Mouse (Mus musculus) MEL (cell line): Measurements from ENCODE around the gene Kctd10. TPM values are rescaled to one million over a fixed set of nuclear protein-coding genes. Genes with fewer than 3 reads are reported as not detected.

Experiments used
- DNase-seq: peaks from one replicate; pipeline ENCODE4 v3.0.0; 2011; ENCODE audit warnings: low read depth, low spot score
- H3K27ac ChIP-seq: 2 replicates; pipeline ENCODE4 v1.5.1; 2012; ENCODE audit warnings: low read depth, mild to moderate bottlenecking, control low read depth, low read length, moderate library complexity; ENCODE audit not compliant: control insufficient read depth
- H3K27me3 ChIP-seq, 2 experiments: fragments of 150-350 bp in 1 of 2; sonication (generic) in 1 of 2; 2 replicates each; pipeline ENCODE4 v1.6.1; 2012; ENCODE audit warnings: low read length in 2 of 2, mild to moderate bottlenecking in 2 of 2, improper control_type of control experiment in 1 of 2, moderate library complexity in 1 of 2; ENCODE audit not compliant: insufficient read depth in 2 of 2, control insufficient read depth in 1 of 2
- H3K36me3 ChIP-seq, 2 experiments: 2 replicates each; pipeline ENCODE4 v1.6.1; 2012 to 2014; ENCODE audit warnings: low read length in 2 of 2, improper control_type of control experiment in 1 of 2, inconsistent platforms in 1 of 2, mild to moderate bottlenecking in 1 of 2; ENCODE audit not compliant: insufficient read depth in 2 of 2, control insufficient read depth in 1 of 2
- H3K4me1 ChIP-seq, 2 experiments: fragments of 150-350 bp in 1 of 2; sonication (generic) in 1 of 2; 2 replicates each; pipeline ENCODE4 v1.6.1; 2012; ENCODE audit warnings: low read length in 2 of 2, improper control_type of control experiment in 1 of 2, mild to moderate bottlenecking in 1 of 2; ENCODE audit not compliant: insufficient read depth in 2 of 2, control insufficient read depth in 1 of 2
- H3K4me3 ChIP-seq, 2 experiments: fragments of 150-350 bp in 1 of 2; sonication (generic) in 1 of 2; 2 replicates each; pipeline ENCODE4 v1.5.1; 2012; ENCODE audit warnings: low read depth in 2 of 2, low read length in 2 of 2, mild to moderate bottlenecking in 2 of 2, moderate library complexity in 2 of 2, control low read depth in 1 of 2, improper control_type of control experiment in 1 of 2; ENCODE audit not compliant: control insufficient read depth in 1 of 2, insufficient read depth in 1 of 2
- H3K79me2 ChIP-seq: 2 replicates; pipeline ENCODE4 v1.6.1; 2012; ENCODE audit warnings: mild to moderate bottlenecking, low read length, moderate library complexity; ENCODE audit not compliant: control insufficient read depth, poor library complexity, insufficient read depth
- H3K9ac ChIP-seq: 2 replicates; pipeline ENCODE4 v1.6.1; 2012; ENCODE audit warnings: low read depth, mild to moderate bottlenecking, control low read depth, low read length, moderate library complexity; ENCODE audit not compliant: control insufficient read depth, poor library complexity, severe bottlenecking
- H3K9me3 ChIP-seq: fragments of 150-350 bp; sonication (generic); replicated peaks from 2 replicates; pipeline ENCODE4 v1.6.1; 2012; ENCODE audit warnings: mild to moderate bottlenecking, low read length, improper control_type of control experiment, moderate library complexity; ENCODE audit not compliant: insufficient read depth
- BHLHE40 ChIP-seq: IDR thresholded peaks from 2 replicates; pipeline ENCODE4 v1.6.1; 2012; ENCODE audit warnings: low read depth, mild to moderate bottlenecking, inconsistent platforms, low read length, improper control_type of control experiment, borderline replicate concordance
- CHD1 ChIP-seq: IDR thresholded peaks from 2 replicates; pipeline ENCODE4 v1.6.1; 2012; ENCODE audit warnings: low read depth, mild to moderate bottlenecking, inconsistent platforms, low read length, improper control_type of control experiment
- CHD2 ChIP-seq: IDR thresholded peaks from 2 replicates; pipeline ENCODE4 v1.6.1; 2011; ENCODE audit warnings: low read length, improper control_type of control experiment
- ELF1 ChIP-seq: IDR thresholded peaks from 2 replicates; pipeline ENCODE4 v1.6.1; 2014; ENCODE audit warnings: low read depth, mild to moderate bottlenecking, inconsistent platforms, low read length, improper control_type of control experiment, moderate library complexity
- EP300 ChIP-seq, 2 experiments: IDR thresholded peaks; 2 replicates each; pipeline ENCODE4 v1.6.1; 2011; ENCODE audit warnings: improper control_type of control experiment in 2 of 2, low read length in 2 of 2, low read depth in 1 of 2, mild to moderate bottlenecking in 1 of 2
- ETS1 ChIP-seq: IDR thresholded peaks from 2 replicates; pipeline ENCODE4 v1.6.1; 2012; ENCODE audit warnings: low read depth, mild to moderate bottlenecking, inconsistent platforms, low read length, improper control_type of control experiment, moderate library complexity
- GABPA ChIP-seq: IDR thresholded peaks from 2 replicates; pipeline ENCODE4 v1.6.1; 2012; ENCODE audit warnings: low read depth, mild to moderate bottlenecking, inconsistent platforms, low read length, improper control_type of control experiment, moderate library complexity
- GATA1 ChIP-seq: IDR thresholded peaks from 2 replicates; pipeline ENCODE4 v1.6.1; 2011; ENCODE audit warnings: low read depth, low read length, improper control_type of control experiment
- HCFC1 ChIP-seq: IDR thresholded peaks from 2 replicates; pipeline ENCODE4 v1.6.1; 2012; ENCODE audit warnings: low read depth, mild to moderate bottlenecking, inconsistent platforms, low read length, improper control_type of control experiment, moderate library complexity
- JUND ChIP-seq: IDR thresholded peaks from 2 replicates; pipeline ENCODE4 v1.6.1; 2011; ENCODE audit warnings: low read depth, mild to moderate bottlenecking, improper control_type of control experiment, low read length
- KAT2A ChIP-seq: conservative IDR thresholded peaks from 2 replicates; pipeline ENCODE4 v1.6.1; 2012; ENCODE audit warnings: low read depth, low read length, improper control_type of control experiment, inconsistent platforms
- MAFK ChIP-seq: IDR thresholded peaks from 2 replicates; pipeline ENCODE4 v1.6.1; 2011; ENCODE audit warnings: low read depth, mild to moderate bottlenecking, low read length, improper control_type of control experiment, borderline replicate concordance
- MAX ChIP-seq: IDR thresholded peaks from 2 replicates; pipeline ENCODE4 v1.6.1; 2011; ENCODE audit warnings: low read length, improper control_type of control experiment
- MAZ ChIP-seq: IDR thresholded peaks from 2 replicates; pipeline ENCODE4 v1.6.1; 2012; ENCODE audit warnings: low read depth, mild to moderate bottlenecking, inconsistent platforms, low read length, improper control_type of control experiment
- MEF2A ChIP-seq: IDR thresholded peaks from 2 replicates; pipeline ENCODE4 v1.6.1; 2014; ENCODE audit warnings: low read depth, mild to moderate bottlenecking, inconsistent platforms, low read length, improper control_type of control experiment; ENCODE audit not compliant: poor library complexity, insufficient replicate concordance, severe bottlenecking; ENCODE audit errors: extremely low read depth
- MXI1 ChIP-seq: IDR thresholded peaks from 2 replicates; pipeline ENCODE4 v1.6.1; 2011; ENCODE audit warnings: mild to moderate bottlenecking, low read depth, low read length, improper control_type of control experiment
- MYB ChIP-seq: IDR thresholded peaks from 2 replicates; pipeline ENCODE4 v1.6.1; 2011; ENCODE audit warnings: mild to moderate bottlenecking, low read depth, low read length, improper control_type of control experiment
- MYC ChIP-seq: IDR thresholded peaks from 2 replicates; pipeline ENCODE4 v1.6.1; 2011; ENCODE audit warnings: low read depth, mild to moderate bottlenecking, low read length, improper control_type of control experiment, moderate library complexity
- NELFE ChIP-seq: IDR thresholded peaks from 2 replicates; pipeline ENCODE4 v1.6.1; 2011; ENCODE audit warnings: low read depth, low read length, improper control_type of control experiment
- NRF1 ChIP-seq: IDR thresholded peaks from 2 replicates; pipeline ENCODE4 v1.6.1; 2014; ENCODE audit warnings: low read depth, mild to moderate bottlenecking, inconsistent platforms, low read length, improper control_type of control experiment, moderate library complexity; ENCODE audit not compliant: poor library complexity, insufficient read depth, severe bottlenecking
- POLR2A ChIP-seq, 2 experiments: IDR thresholded peaks; 2 replicates each; pipeline ENCODE4 v1.6.1; 2011 to 2012; ENCODE audit warnings: low read length in 2 of 2, mild to moderate bottlenecking in 2 of 2, control low read depth in 1 of 2, improper control_type of control experiment in 1 of 2, low read depth in 1 of 2, moderate library complexity in 1 of 2; ENCODE audit not compliant: control insufficient read depth in 1 of 2, insufficient read depth in 1 of 2, poor library complexity in 1 of 2
- POLR2AphosphoS2 ChIP-seq: IDR thresholded peaks from 2 replicates; pipeline ENCODE4 v1.6.1; 2011; ENCODE audit warnings: low read length, improper control_type of control experiment
- POLR2AphosphoS5 ChIP-seq: IDR thresholded peaks from 2 replicates; pipeline ENCODE4 v1.6.1; 2012; ENCODE audit warnings: low read depth, borderline replicate concordance, mild to moderate bottlenecking, inconsistent platforms, low read length, moderate library complexity, mixed read lengths
- RAD21 ChIP-seq: IDR thresholded peaks from 2 replicates; pipeline ENCODE4 v1.6.1; 2011; ENCODE audit warnings: mild to moderate bottlenecking, low read depth, low read length, improper control_type of control experiment
- RCOR1 ChIP-seq: IDR thresholded peaks from 2 replicates; pipeline ENCODE4 v1.6.1; 2012; ENCODE audit warnings: low read depth, mild to moderate bottlenecking, inconsistent platforms, low read length, improper control_type of control experiment
- SIN3A ChIP-seq: IDR thresholded peaks from 2 replicates; pipeline ENCODE4 v1.6.1; 2012; ENCODE audit warnings: low read length, improper control_type of control experiment, inconsistent platforms
- SMC3 ChIP-seq: IDR thresholded peaks from 2 replicates; pipeline ENCODE4 v1.6.1; 2011; ENCODE audit warnings: low read depth, low read length, improper control_type of control experiment
- TAL1 ChIP-seq: IDR thresholded peaks from 2 replicates; pipeline ENCODE4 v1.6.1; 2012; ENCODE audit warnings: mild to moderate bottlenecking, inconsistent platforms, low read length, moderate library complexity, mixed read lengths
- TBP ChIP-seq: IDR thresholded peaks from 2 replicates; pipeline ENCODE4 v1.8.0; 2011; ENCODE audit warnings: low read depth, low read length, improper control_type of control experiment
- TCF12 ChIP-seq: IDR thresholded peaks from 2 replicates; pipeline ENCODE4 v1.6.1; 2014; ENCODE audit warnings: low read depth, mild to moderate bottlenecking, inconsistent platforms, low read length, improper control_type of control experiment, moderate library complexity
- USF2 ChIP-seq, 2 experiments: IDR thresholded peaks; 2 replicates each; pipeline ENCODE4 v1.6.1; 2011 to 2012; ENCODE audit warnings: improper control_type of control experiment in 2 of 2, low read length in 2 of 2, borderline replicate concordance in 1 of 2, inconsistent platforms in 1 of 2, low read depth in 1 of 2, mild to moderate bottlenecking in 1 of 2; ENCODE audit not compliant: insufficient read depth in 1 of 2
- ZC3H11A ChIP-seq: IDR thresholded peaks from 2 replicates; pipeline ENCODE4 v1.6.1; 2012; ENCODE audit warnings: low read depth, mild to moderate bottlenecking, inconsistent platforms, low read length, improper control_type of control experiment
- ZKSCAN1 ChIP-seq: IDR thresholded peaks from 2 replicates; pipeline ENCODE4 v1.6.1; 2012; ENCODE audit warnings: low read depth, mild to moderate bottlenecking, inconsistent platforms, low read length, improper control_type of control experiment, moderate library complexity
- ZMIZ1 ChIP-seq: IDR thresholded peaks from 2 replicates; pipeline ENCODE4 v1.6.1; 2012; ENCODE audit warnings: low read depth, mild to moderate bottlenecking, inconsistent platforms, low read length, improper control_type of control experiment, moderate library complexity
- ZNF384 ChIP-seq: IDR thresholded peaks from 2 replicates; pipeline ENCODE4 v1.6.1; 2012; ENCODE audit warnings: low read depth, mild to moderate bottlenecking, inconsistent platforms, low read length, improper control_type of control experiment
- polyA plus RNA-seq, 2 experiments: library from polyadenylated mRNA; stranded (reverse) in 1 of 2; unstranded in 1 of 2; fragments of >175 nt in 1 of 2; fragments of >200 nt in 1 of 2; gene quantifications; 2 replicates each; pipeline versions ENCODE4 v1.2.1 to v1.2.4; 2012; ENCODE audit warnings: low replicate concordance in 2 of 2, low read depth in 1 of 2; ENCODE audit not compliant: insufficient read length in 2 of 2, insufficient read depth in 1 of 2, missing spikeins in 1 of 2
- total RNA-seq: library from RNA; depleted of rRNA; stranded (reverse); fragments of 300-350 nt; gene quantifications from 2 replicates; pipeline ENCODE4 v1.2.3, GENCODE M21; 2012; rRNA removed

Kctd10 gene
- 41.9 and 47.8 TPM in 2 replicates for total RNA-seq
- 10 to 100 TPM in 1 of 2 experiments, not detected in 1; 42.2 TPM for polyA plus RNA-seq

GRCm38 (mm10) chr5:114380209-114381012 is at the start of gene Kctd10, which contains the start of gene Ube3b:
Kctd10 (minus strand) TSS chr5:114380508.
Ube3b (plus strand) TSS chr5:114380607.
- Histone ChIP-seq H3K9me3 (no peaks in the 10 kb centered on the region), H3K4me1 (peaks cover 9 to 27% of the 10 kb centered on the region in 2 experiments), H3K36me3 (peaks cover 0 to 17% of the 10 kb centered on the region in 2 experiments; a peak in 3 of 4 replicates), H3K4me3 (peak within 1 kb of the TSS; percentile 92 to 98), H3K27ac (peak within 1 kb of the TSS; percentile 94), H3K79me2 (peaks cover 53% of the 10 kb centered on the region), H3K9ac (peak within 1 kb of the TSS; percentile 98), H3K27me3 (no peaks in the 10 kb centered on the region)
- TF ChIP-seq ZNF384, result no peak
- TF ChIP-seq MAX, result no peak
- TF ChIP-seq CHD2, result no peak
- TF ChIP-seq CHD1, result no peak
- TF ChIP-seq JUND, result no peak
- no peak for TF ChIP-seq EP300 (IDR thresholded peaks at IDR 0.05; ENCODE audit: low read depth in 1 of 2, low read length in 2 of 2)
- no peak for TF ChIP-seq SMC3
- no peak for TF ChIP-seq USF2 (IDR thresholded peaks at IDR 0.05; ENCODE audit: borderline replicate concordance in 1 of 2, insufficient read depth in 1 of 2, low read depth in 1 of 2, low read length in 2 of 2)
- peak; percentile 84 for TF ChIP-seq NELFE
- TF ChIP-seq TAL1, result no peak
- TF ChIP-seq MXI1, result peak; percentile 25; the same call in 1 of the 2 replicates
- no peak for TF ChIP-seq MAFK
- peak; percentile 85 for TF ChIP-seq HCFC1
- 0 out of 2 replicates have a peak, but pooled peaks have one; percentile 27 for TF ChIP-seq ETS1
- no peak for TF ChIP-seq POLR2AphosphoS5
- peak; percentile 66 for TF ChIP-seq SIN3A
- peak; percentile 93 for TF ChIP-seq TBP
- TF ChIP-seq KAT2A, result no peak; the same call in 1 of the 2 replicates
- no peak for TF ChIP-seq GATA1
- peak; percentile 76; the same call in 1 of the 2 replicates for TF ChIP-seq MAZ
- no peak for TF ChIP-seq MYC
- TF ChIP-seq POLR2A (IDR thresholded peaks at IDR 0.05; ENCODE audit: control insufficient read depth in 1 of 2, insufficient read depth in 1 of 2, low read depth in 1 of 2, low read length in 2 of 2, poor library complexity in 1 of 2), result peak; percentile 81 to 98
- TF ChIP-seq ZMIZ1, result peak; percentile 55; the same call in 1 of the 2 replicates
- TF ChIP-seq BHLHE40, result no peak
- no peak for TF ChIP-seq ZC3H11A
- TF ChIP-seq ELF1, result peak; percentile 39; the same call in 1 of the 2 replicates
- no peak for TF ChIP-seq MEF2A
- peak; percentile 78 for TF ChIP-seq TCF12
- no peak for TF ChIP-seq RCOR1
- no peak for TF ChIP-seq GABPA
- peak; percentile 80; the same call in 1 of the 2 replicates for TF ChIP-seq POLR2AphosphoS2
- no peak for TF ChIP-seq MYB
- TF ChIP-seq NRF1, result no peak
- no peak for TF ChIP-seq RAD21
- TF ChIP-seq ZKSCAN1, result no peak
- DNase-seq, result peak; percentile 95
